Mouse (Mus musculus): Measurements from ENCODE around the gene Cachd1.

DNA sequence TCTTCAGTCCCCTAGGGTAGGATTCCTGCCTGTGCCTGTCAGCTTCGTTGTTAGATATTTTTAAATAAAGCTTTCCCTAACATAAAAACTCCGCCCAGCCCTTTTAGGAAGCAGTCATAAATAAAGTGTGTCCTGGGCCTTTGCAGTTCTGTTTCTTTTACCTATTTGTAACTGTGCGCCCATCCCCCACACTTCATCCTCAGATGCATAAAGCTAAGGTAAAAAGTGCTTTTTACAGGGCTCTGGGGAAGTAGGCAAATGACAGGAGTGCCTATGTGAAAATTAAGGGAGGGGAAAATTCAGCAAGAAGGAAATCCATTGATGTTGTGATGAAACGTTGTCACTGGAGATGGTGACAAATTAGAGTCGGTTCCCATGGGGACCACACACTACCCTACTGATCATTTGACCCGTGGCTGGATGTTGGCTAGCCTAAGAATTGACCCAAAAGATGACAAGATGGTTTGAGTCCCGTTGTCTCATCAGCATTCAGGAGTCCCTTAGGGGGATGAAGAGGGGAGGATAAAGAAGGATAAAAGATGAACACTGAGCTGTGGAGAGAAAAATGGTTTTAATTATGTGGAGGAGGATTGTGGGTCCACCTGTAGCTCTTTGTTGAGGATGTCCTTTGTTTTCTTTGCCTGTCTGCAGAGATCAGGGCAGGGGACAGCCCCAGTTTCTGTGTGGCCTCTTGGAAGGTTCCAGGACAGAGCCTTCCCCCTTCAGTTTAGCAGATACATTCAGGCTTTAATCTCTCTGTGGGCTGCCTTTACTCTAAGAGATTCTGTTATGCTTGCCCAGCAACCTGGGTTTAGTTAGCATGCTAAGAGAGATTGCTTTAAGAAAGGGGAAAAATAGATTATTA lies 113.9 kb downstream of the Cachd1 start:
- TF ChIP-seq POLR2A (IDR thresholded peaks at IDR 0.05; ENCODE audit: extremely low read depth, insufficient read depth, low read length): no peak
- TF ChIP-seq CTCF (IDR thresholded peaks at IDR 0.05; ENCODE audit: low read depth, low read length): no peak
